Mouse (Mus musculus) megakaryocyte-erythroid progenitor cell, adult 5-6 weeks (primary cell): ENCODE data around the gene Cped1. TPM values are rescaled to one million over a fixed set of nuclear protein-coding genes. Genes with fewer than 3 reads are reported as not detected.
"Not testable (repeated sequence)": the region's sequence is repeated elsewhere in the genome, so short reads cannot be mapped to it uniquely, and the experiment has no call there.

Experiments used
- ATAC-seq: replicated peaks from 2 replicates; pipeline ENCODE4 v1.8.0; 2016; ENCODE audit warnings: mild to moderate bottlenecking, inconsistent platforms; ENCODE audit not compliant: severe bottlenecking, poor library complexity, low FRiP score, low TSS enrichment
- total RNA-seq, 2 experiments: library from RNA; stranded (forward) in 1 of 2; stranded (reverse) in 1 of 2; fragments of 200-1000, 215-1000 nt in 1 of 2; fragments of >200 nt in 1 of 2; fragmentation: Nextera tagmentation in 1 of 2; gene quantifications; 2 replicates each; pipeline ENCODE4 v1.2.3; 2014 to 2017

The Cped1 gene
- total RNA-seq, 2 experiments from 2014 or later: 0.42 to 3.2 TPM

DNA sequence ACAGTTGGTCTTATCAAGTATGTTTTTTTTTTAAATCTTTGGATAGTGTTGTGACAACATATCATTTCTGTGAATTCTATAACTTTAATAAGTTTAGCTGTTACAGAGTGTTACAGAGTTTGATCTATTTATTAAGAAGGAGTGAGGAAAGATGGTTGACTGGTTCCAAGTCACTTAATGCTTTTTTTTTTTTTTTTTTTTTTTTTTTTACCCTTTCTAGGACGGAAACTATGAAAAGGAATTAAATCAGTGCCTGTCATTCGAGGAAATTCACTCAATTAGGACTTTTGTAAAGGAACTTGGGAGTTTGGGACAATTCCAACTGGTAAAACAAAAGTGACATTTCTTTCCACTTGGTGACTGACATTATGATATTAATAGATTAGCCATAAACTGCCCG is 137.6 kb downstream of the Cped1 start:
- no peak for ATAC-seq

DNA sequence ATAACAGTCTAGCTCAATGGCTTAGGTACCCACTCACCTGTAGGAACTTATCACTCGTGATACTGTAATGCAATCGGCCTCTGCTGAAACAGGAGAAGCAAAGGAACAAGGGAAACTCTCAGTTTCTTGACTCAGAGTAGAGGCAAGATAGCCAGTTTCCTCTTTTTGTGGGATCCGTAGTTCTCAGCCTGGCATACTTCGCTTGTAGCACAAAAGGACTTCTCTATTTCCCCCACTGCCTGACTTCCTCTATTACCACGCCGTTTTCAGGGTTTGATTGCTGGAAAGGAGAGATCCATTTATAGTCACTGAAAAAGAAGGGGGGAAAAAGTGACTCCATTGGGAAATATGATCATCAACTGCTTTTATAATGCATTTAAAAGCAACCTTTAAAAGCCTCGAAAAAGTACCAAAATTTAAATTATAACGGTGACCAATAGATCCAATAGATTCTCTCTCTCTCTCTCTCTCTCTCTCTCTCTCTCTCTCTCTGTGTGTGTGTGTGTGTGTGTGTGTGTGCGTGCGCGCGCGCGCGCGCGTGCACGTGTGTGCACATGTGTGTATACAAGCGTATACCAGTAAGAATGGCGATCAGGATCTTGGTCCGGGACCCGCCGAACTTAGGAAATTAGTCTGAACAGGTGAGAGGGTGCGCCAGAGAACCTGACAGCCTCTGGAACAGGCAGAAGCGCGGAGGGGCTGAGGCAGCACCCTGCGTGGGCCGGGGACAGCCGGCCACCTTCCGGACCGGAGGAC is 139.0 kb downstream of the Cped1 start:
- ATAC-seq: not testable (repeated sequence)

DNA sequence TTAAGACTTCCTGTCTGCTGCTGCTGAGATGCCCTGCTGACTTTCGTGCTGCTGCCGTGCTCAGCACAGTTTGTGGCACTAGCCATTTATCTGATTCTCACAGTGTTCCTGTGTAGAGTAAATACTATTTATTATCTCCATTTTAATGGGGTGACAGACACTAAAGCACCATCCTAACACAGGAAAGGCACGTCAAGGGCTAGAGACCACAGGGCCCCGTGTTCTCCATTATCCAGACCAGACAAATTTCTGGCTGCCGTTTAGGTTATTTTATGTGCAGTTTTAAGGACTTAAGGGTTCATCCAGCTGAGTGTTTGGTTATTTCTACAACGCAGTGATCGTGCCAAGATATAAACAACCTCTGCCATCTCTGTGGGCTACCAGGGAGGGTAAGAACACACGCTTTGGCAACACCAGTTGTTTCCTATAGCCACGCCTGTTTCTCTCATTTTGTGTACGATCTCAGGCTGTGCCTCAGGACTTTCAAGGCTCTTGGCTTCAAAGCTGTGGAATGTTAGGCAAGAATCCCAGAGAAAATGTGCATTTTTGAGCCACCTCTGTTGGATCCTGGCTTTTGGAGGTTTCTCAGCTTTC is 149.4 kb downstream of the Cped1 start:
- ATAC-seq: peak; percentile 86

DNA sequence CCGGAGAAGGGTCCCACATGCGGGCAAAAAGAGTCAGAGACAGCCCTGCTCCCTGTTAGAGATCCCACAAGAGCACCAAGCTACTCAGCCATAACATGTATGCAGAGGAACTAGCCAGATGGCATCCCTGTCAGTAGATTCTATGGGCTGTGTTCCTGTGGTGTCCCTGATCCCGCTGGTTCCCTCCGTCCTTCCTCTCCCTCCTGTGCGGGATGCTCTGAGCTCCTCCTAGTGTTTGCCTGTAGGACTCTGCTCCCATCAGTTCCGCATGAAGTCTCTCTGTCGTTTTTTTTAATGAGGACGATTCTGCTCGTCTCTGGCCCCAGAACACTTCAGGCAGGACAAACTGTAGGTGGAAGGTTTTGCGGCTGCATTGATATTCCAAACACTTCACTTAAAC is 151.1 kb downstream of the Cped1 start:
- no peak for ATAC-seq

DNA sequence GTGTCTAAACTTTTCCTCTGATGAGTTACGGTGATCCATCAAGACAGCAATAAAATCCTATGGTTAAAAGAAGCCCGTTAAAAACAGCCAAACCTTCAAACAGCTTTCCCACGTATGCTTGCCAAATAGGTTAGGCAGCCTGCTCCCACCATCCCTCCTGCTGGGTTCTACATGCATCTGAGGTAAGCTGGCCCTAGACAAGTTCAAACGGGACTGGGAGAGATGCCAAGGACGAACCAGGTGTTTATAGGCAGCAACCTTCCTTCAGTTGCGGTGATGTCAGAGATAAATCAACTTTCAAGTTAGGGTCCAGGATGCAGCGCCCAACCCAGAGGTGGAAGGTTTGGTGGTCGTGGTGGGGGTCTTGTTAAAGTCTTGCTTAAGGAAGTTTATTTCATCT is 155.1 kb downstream of the Cped1 start:
- no peak for ATAC-seq

DNA sequence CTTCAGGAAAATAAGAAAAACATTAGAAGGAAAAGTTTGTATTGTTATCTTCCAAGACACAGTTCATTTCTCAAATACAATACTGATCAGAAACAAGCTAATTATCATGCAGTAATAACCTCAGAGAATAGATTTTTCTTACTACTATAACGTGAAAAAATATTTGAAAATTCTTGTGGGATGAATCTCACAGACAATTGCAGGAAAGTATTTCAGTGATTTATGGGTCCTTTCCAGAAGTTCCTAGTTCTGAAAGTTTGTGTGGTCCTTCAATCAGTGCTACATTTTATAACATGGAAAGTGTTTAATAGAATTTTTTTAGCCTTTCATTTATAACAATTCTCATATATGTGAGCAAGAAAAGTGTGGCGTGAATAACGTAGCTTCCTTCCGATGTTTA is 161.5 kb downstream of the Cped1 start:
- ATAC-seq: no peak

DNA sequence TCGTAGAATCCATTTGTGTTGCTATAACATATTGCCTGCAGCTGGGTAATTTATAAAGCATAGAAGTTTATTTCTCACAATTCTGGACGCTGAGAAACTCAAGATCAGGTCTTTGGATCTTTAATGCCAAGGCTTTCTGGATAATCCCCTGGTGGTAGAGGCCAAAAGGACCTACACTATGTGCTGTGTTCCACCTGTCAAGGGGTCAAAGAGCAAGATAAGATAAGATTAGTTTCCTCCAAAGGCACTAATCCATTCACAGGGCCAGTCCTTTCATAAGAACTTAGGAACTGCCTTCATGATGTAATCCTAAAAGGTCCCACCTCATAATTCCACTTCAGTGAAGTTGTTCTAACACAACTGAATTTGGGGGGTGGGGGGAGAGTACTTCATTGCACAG is 162.8 kb downstream of the Cped1 start:
- no peak for ATAC-seq

DNA sequence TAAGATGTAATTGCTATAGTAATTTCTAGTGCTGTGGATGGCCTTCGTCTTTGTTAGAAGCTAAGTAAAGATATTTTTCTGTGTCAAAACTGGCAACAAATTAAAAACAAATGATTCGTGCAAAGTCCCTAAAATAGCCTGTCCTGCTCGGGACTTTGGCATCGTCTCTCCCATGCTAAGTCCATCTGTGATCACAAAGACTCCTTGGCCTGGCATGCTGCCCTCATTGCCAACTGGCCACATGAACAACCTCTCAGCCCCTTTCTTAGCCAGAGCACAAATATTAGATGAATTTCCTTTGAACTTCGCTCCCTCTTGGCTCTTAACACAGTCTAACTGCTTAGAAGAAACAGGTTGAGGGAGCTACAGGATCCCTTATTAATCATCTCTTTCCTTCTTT is 171.7 kb downstream of the Cped1 start:
- no peak for ATAC-seq

DNA sequence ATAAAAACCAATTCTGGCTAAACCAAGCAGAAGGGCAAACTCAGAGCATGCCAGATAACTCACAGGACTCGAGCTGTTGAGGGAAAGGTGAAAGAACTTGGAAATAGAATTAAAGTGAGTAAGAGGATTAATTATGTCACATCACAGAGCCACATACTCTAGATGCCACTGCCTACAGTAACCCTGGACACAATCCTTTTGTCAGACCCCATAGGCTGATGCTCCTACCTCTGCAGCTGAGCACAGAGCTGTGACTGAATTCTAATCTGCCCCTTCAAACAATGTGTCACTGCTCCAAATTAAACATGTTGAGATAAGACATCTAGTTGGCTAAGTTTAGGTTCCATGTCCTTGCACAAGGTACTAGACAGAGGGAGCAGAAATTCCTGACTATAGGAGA is 176.2 kb downstream of the Cped1 start:
- no peak for ATAC-seq

DNA sequence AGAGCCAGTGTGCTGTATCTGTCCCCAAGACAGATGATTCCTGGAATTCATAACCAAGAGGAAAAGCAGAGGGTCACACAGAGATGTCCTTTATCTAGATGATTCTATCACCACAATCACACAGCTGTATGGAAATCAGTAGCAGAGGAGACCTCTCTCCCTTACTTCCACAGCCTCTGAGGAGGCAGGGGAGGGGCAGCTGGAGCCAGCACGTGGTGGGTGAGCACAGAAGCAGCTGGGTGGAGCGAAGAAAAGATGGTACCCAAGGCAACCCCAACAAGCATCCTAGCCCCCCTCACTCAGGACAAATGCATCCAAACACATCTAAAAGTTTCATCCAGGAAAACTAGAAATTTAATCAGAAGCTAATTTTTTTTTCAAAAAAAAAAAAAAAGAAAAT is 182.7 kb downstream of the Cped1 start:
- ATAC-seq: no peak

DNA sequence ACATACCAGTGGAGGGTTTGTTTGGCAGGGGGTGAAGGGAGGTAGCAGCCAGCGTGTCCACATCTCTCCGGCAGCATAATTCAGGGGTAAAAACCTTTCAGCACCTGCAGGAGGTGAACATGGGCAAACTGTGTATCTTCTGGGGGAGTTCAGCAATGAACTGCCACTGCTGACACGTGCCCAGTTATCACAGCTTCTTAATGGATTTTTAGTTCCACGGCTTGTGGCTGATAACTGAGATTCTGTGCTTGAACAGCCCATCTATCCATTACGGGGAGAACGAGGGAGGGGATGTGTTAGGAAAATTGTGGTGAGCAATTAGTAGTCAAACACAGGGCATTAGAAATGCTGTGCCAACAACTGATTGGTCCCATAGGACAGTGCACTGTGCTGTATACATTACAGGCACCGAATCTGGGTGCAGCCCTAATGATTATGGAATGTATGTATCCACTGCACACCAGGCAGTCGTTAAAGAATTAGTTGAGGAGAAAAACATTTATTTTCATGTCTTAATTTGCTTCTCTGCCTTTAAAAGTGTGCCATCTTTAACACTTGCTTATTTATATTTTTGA is 193.1 kb downstream of the Cped1 start:
- ATAC-seq: no peak

DNA sequence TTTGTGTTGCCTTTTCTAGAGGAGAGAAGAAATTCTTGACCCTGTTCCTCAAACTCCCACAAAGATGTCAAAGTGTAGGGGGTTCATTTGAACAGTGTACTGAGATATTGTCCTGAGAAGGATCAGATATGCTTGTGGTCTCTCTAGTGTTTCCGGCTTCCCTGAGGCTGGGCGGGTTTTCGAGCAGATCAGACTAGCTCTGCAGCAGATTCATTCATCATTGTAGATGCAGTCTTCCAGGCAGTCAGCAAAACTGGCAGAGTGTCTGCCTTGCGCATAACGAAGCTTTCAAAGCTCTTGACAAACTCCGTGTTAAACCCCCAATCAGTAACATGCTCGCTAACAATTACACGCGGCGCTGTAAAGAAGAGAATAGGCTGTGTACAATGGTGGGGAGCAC is 194.6 kb downstream of the Cped1 start:
- ATAC-seq: no peak

DNA sequence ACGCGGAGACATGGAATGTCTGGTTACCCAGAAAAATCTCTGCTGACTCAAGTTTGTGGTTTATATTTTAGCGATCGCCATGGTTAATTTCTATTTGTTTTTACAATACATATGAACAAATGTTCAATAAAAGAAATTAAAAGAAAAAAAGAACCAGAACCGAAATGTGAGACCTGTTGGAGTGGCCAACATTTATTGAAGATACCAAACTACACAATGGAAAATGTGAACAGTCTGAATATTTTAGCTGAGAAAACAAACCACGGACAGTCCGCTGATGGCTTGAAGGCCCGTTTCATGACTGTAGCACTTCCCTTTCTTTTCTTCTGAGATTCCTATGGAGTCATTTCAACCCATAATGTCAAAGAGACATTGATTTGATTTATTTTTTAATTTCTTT is 201.3 kb downstream of the Cped1 start:
- no peak for ATAC-seq

DNA sequence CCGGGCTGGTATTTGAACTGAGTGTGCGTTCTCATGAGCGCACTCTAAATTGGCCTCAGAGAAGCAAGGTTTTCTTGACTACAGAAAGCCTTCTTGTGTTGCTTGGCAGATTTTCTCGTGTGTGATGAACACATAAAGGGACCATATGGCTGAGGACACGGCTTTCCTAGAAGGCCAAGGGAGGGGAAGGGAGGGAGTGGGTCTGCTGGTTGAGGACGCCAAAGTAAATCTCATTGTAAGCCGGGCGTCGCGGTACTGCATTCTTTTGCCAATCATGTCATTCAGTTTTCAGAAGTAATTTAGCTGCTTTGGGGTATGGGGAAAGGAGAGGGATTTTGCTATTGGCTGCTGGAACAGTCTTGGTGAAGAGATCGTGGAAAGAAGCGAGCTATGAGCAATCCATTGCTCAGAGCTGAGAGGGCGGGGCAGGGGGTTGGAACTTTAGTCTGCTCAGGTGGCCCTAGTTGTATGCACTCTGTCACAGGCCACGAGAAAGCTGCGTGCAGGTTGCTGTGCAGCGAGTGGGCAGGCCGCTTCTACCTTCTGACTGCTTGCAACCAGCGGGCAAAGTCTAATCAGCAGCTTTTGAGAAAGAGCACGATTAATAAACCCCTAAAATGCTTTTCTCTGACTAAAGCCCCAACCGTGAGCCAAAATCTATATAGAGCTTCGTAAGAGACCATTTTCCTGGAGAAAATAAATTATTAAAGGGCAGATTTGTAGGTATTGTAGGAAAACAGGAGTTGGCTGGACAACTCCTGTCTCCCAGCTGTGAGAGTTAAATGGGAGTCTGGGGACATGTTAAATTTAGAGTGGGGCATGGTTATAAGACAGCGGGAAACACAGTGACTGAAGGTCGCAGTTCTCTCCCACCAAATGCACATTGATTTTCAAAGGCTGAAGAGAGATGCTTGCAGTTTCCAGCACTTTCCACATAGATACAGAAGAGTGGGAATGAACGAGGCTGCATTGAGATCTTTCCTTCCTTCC is 203.9 kb downstream of the Cped1 start:
- ATAC-seq: no peak

DNA sequence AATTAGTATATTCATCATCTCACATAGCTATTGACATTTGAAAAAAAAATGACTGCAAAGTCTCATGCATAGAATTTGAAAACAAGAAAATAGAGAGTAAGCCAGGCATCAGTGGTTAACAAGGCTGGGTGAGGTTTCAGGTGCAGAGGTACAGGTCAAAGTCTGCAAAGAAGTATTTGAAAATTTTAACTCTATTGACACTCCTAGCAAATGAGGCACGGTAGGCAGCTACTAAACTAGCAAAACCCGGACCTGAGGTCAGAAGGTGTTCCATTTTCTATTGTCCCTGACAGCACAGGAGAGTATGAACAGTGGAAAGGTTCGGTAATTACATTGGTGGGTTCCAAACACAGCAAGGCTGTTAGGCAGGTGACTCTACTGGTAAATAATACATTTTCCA is 212.9 kb downstream of the Cped1 start:
- ATAC-seq: no peak

DNA sequence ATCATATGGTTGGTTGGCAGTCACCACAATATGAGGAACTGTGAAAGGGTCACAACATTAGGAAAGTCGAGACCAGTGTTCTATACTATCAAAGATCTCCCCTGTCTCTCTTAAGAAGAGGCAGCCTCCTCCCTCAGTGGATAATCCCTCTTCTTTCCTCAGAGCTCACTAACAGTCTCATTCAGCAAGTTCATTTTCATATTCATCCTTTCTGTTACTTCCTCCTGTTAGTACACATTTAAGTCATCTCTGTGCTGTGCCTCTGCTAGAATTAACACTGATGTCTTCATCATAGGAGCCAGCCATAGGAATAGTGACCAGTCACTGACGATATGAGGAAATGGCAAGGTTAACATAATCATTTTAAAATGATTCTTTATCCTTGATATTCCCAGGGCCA is 213.8 kb downstream of the Cped1 start:
- ATAC-seq: no peak

DNA sequence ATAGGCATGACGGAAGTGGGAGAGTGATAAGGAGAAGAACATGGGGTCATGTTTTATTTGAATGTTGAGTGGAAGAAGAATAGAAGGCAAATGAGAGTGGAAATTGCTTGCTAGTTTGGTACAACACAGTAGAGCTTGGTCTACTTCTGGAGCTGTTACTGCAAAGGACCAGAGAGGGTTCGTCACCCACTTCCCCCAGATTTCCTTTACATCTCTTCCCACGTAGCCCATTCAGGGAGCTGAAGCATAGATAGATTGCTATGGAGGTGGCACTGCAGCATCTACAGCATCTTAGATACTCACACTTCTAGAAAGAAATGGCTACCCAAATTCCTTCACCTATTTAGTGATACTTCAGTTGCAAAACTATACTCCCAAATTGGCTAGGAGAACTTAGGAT is 214.4 kb downstream of the Cped1 start:
- ATAC-seq: no peak

DNA sequence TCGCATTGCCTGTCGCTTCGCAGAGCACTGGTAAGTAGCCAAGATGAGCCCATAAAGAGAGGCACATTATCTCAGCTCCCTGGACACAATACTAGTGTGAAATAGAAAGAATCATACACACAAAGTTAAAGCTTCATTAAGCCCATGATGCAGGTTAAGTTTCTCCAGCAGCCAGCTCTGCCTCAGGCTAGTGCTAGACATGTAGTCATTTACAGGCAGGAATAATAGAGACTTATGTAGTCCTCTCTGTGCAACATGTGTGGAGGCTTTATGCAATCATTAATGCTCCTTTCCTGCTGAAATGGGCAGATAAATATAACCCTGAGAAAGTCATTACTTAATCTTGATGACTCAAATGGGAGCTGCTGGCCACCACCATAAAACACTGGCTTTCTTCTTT is 216.2 kb downstream of the Cped1 start:
- no peak for ATAC-seq

DNA sequence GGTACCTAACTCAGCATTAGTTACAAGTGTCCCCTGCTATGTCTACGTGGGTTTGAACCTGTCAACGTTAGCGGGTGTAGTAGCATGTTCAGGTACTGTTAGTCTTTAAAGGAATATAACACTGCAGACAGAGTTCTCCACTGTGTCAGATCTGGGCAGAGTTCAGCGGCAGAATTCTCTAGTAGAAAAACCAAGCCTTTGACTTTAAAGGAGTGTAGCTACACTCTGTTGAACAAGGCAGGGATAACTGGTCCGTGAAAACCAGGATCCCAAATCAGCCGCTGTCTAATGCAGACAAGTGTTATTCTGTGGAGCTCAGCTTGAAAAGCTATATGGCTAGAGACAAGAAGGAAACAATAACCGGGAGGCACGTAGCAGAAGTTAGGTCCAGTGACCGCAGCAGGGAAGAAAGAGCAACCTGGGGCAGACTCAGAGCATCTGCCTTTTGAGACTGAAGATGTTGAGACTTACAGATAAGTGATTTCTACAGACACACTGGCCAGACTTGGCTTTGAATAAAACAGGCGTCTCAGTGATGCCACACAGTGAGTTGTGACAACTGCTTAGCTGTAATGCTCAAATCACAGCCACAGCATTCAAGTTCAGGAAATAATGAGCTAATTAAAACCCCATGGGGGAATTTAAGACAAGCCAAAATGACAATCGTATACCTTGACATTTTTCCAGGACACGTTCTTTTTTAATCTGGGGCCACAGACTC is 219.5 kb downstream of the Cped1 start:
- no peak for ATAC-seq
